Mouse (Mus musculus): ENCODE results near the gene Polr3e.
"Not testable (repeated sequence)": the region's sequence is repeated elsewhere in the genome, so short reads cannot be mapped to it uniquely, and the experiment has no call there.

Gene Polr3e

GRCm38 (mm10) chr7:120917592-120918461 is at the start of gene Polr3e:
TSS of gene Polr3e (plus strand) at chr7:120917744.
- DNase-seq = peak; percentile 99

DNA sequence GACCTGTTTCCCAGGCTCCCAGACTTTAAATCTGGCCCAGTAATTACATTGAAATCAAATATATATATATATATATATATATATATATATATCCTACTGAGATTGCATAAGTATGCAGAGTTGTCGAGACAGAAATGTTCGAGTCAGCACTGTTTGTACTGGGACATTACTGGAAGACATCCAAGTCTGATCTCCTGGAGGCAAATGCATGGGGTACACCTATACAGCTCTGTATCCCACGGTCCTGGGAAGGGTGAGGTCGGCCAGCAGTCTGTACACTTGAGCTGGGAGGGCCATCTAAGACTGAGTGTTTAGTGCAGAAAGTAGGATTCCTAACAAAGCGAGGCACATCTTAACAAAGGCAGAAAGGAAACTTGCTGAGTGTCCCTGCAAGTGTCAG is 47.7 kb upstream of the Polr3e start:
- no peak for DNase-seq

DNA sequence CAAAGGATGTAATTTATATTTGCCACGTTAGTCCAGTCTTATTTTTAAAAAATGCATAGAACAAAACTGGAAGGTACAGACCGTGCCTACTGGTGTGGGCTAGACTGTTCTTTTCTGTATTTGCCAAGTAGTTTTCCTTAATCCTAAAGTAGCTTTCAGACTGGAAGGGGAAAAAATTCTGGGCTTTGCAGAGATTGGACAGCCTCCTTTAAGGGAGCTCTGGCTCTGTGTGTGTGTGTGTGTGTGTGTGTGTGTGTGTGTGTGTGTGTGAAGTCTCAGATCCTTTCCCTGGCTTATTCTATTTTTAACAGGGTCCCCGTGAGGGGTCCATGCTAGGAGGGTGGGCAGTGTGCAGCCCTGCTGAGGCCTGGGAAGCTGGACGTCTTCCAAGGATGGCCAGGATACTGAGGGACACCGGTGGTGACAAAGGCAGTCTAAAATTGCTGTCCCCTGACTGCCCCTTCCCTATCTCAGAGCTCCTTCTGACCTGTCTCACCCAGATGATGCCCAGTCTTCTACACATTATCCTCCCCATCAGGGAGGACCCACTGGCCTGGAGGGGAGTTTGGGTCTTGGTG is 47.0 kb upstream of the Polr3e start:
- DNase-seq = no peak

DNA sequence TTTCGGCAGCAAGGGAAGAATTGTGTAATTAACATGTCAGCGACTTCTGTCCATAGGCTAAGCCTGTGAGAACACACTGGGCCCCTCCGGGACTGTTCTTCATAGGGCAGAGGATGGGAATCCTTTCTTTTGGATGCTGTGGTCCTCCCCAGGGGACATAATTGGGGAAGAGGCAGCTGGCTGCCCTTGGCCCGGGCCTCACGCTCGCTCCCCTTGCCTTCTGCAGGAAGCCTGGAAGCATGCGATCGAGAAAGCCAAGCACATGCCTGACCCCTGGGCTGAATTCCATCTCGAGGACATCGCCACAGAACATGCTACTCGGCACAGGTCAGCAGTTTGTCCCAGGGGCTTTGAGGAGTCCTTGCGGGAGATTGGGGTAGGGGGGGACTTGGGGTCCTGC is 44.5 kb upstream of the Polr3e start:
- no peak for DNase-seq

GRCm38 (mm10) chr7:120874021-120874420 is 43.5 kb upstream of the Polr3e start:
- no peak for DNase-seq

- no peak for DNase-seq
Measured at GRCm38 (mm10) chr7:120874764-120875539, 42.6 kb upstream of the Polr3e start.

DNA sequence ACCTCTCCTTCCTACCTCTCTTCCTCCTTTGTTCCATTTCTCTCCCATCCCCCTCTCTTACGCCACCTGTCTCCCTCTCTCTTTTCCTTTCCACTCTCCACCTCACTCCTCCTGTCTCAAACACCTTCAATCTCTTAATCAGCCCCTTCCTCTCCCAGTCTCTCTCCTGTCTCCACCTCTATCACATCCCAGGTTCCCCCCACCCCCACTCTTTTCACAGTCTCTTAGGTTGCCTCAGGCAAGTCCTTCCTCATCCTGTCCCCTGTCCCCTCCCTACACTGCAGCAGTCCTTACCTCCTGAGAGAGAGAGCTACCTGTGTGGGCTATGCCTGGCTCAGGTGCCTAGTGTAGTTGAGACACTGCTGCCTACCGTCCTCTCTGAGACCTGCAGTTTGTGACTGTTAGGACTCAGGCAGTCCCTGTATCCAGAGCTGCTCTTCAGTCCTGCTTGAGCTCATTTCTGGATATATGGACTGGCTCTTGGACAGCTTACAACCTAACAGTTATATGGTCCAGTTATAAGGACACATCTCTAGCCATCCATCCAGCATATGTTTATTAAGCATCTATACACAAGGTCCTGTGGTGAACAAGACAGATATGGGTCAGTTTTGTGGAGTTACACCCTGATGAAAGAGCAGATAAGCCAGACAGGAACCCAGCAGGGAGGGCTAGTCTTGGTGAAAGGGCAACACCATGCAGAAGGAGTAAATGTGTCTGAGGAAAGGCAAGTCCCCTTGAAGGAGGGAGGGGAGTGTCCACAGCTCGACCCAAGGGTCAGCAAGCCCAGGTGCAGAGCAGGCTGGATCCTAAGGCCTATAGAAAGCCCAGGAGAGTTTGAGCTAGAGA is 41.8 kb upstream of the Polr3e start:
- DNase-seq = no peak

DNA sequence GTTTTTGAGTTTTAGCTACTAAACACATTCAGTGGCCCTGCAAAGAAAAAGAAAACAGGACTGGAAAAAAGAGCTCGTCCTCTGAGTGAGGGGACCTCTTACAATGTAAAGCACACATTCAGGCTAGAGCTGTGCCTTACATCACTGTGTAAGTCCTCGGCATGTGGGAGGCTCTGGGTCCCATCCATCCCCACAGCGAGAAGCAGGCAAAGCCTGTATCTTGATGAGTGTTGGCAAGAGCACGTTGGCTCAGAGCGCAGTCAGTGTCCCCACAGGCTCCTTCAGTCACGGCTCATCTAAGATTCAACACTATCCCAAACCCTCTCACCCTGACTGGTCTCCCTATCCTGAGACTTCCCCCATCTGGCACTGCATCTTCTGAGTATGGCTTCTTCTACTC is 39.3 kb upstream of the Polr3e start:
- no peak for DNase-seq

- DNase-seq = no peak
Measured at GRCm38 (mm10) chr7:120879972-120880371, 37.6 kb upstream of the Polr3e start.

DNA sequence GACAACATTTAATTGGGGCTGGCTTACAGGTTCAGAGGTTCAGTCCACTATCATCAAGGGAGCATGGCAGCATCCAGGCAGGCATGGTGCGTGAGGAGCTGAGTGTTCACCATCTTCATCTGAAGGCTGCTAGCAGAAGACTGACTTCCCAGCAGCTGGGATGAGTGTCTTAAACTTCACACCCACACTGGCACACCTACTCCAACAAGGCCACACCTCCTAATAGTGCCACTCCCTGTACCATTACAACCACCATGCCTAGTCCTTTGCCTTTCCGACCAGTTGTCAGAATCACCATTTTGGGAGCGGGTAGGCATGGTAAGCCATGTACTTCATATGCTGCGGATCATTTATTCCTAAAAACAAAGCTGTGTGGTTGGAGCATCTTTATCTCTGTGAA is 36.8 kb upstream of the Polr3e start:
- DNase-seq = no peak

- no peak for DNase-seq
Measured at GRCm38 (mm10) chr7:120881451-120881850, 36.1 kb upstream of the Polr3e start.

- no peak for DNase-seq
Measured at GRCm38 (mm10) chr7:120882674-120883073, 34.9 kb upstream of the Polr3e start.

DNA sequence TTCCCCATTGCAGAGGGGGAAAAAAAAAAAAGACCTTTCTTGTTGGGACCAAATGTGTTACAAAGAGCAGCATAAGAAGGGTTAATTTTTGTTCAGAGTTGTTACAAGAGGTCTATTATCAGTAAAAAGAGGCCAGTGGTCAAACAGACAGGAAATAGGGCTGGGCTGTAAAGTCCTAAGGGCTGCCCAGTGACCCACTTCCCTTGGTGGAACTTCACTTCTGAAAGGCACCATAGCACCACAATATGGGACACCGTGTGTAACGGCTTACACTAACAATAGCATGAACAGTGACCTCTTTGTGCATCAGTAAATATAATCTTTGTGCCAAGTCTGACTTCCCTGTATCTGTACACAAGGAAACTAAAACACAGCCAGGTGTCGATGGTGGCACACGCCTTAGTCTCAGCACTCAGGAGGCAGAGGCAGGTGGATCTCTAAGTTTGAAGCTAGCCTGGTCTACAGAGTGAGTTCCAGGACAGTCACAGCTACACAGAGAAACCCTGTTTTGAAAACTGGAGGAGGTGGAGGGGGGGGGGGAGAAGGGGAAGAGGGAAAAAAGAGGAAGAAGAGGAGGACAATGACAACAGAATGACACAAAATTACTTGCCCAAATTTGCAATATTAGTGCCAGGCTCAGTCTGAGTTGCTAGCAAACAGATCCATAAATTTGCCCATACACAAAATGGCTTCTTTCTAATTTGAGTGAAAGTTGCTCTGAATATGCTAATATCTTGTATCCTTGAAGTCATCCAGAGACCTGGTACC is 33.8 kb upstream of the Polr3e start:
- no peak for DNase-seq

DNA sequence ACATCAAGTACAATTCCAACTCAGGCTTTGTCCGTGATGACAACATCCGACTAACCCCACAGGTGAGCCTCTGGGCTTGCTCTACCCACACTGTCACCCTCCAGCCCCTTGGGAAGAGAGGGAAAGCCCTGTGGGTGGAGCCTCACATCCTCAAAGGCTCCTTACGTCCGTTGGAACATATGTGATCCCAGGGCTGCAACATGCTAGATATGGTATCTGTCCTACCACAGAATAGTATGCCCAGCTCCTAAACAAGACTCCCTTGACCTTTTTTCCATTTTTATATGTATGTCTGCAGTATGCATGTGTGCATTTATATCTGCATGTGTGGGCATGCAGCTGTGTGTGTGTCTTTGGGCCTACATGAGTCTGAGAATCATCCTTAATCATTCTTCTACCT is 32.8 kb upstream of the Polr3e start:
- DNase-seq = no peak

DNA sequence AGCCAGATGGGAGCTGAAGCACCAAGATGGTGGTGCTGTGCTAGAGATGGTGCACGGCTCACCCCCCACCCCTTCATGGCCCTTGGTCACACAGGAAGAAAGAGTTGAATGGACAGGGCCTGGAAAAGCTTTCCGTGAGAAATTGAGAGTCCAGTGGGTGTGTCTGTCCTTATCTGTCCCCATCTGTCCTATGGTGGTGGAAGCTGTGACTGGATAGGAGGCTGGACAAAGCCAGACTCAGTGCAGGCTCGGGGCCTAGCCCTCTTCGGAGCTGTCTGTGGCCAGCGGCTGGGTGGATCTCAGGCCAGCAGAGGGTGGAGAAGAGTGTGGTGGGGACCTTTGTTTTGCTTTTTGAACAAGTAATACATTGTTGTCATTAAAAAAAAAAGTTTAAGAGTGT is 24.4 kb upstream of the Polr3e start:
- DNase-seq = no peak

DNA sequence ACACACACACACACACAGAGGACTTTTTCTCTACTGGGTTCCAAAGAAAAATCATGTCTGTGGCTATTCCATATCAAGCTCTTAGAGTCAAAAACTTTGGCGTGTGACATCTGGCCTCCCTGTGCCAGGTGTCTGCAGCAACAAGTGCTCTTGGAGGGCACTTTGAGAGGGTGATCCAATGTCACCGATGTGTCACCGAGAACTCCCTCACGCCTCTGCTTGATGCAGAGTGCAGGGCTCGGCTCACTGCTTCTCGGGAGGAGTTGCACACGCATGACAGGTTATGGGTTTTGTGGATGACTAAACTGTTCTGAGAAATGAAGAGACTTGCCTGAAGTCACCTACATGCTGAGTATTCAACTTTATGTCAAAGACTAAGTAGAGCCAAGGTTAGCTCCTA is 20.5 kb upstream of the Polr3e start:
- no peak for DNase-seq

DNA sequence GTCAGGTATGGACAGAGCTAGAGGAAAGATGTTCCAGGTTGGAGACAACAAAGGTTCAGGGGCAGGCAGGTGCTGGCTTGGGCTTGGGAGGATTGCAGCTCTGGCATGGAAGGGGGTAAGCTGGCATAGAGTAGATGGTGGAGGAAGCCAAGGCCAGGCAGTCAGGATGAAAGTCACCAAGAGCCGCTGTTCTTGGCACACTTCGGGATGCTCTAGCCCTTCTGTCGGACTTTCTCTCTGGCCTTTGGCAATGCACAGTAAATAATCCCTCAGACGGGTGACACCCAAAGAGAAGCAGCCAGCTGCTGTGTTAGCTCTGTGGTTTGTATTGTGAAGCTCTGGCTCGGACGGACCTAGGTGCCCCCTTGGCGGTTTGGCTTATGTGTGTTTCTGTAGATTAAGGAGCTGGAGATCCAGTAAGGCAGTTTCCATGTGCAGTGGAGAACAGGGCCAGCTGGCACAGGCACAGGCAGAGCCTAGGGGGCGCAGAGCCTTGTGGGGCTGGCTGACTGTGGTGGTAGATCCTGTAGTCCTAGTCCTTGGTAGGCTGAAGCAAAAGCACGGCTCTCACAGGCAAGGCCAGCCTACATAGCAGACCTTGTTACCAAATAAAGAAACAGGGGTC is 19.7 kb upstream of the Polr3e start:
- peak; percentile 80 for DNase-seq

DNA sequence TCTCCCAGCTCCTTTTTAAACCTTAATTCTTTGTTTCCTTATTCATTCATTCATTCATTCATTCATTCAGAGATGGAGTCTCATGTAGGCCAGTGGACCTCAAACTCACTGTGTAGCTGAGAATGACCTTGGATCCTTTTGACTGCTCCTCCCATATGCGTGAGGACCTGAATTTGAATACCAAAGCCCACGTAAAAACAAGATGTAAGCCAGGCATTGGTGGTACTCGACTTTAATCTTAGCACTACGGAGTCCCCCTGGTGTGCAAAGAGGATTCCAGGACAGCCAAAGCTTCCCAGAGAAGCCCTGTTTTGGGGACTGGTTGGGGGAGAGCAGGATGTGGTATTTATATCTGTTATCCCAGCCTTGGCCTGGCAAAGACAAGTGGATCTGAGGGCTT is 17.4 kb upstream of the Polr3e start:
- no peak for DNase-seq

GRCm38 (mm10) chr7:120901701-120902100 is 15.8 kb upstream of the Polr3e start:
- DNase-seq = no peak

GRCm38 (mm10) chr7:120902931-120903330 is 14.6 kb upstream of the Polr3e start:
- no peak for DNase-seq

- DNase-seq = not testable (repeated sequence)
Measured at GRCm38 (mm10) chr7:120910172-120910571, 7.4 kb upstream of the Polr3e start.

DNA sequence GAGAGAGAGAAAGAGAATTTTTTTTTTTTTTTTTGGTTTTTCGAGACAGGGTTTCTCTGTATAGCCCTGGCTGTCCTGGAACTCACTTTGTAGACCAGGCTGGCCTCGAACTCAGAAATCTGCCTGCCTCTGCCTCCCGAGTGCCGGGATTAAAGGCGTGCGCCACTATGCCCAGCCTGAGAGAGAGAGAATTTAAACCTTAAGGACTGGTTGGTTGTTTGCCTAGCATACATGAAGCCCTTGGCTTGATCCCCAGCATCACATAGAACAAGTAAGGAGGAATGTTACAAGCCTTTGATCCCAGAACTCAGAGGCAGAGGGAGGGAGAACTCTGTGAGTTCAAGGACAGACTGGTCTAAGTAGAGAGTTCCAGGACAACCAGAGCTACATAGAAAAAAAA is 6.3 kb upstream of the Polr3e start:
- DNase-seq = not testable (repeated sequence)
